Mouse (Mus musculus): Measurements from ENCODE around the gene Erc2.

The Erc2 gene

GRCm38 (mm10) chr14:27948391-27948790, 326.2 kb downstream of the Erc2 start:
- DNase-seq = peak; percentile 33

- no peak for DNase-seq
Measured at GRCm38 (mm10) chr14:27953814-27954213, 331.6 kb downstream of the Erc2 start.

DNA sequence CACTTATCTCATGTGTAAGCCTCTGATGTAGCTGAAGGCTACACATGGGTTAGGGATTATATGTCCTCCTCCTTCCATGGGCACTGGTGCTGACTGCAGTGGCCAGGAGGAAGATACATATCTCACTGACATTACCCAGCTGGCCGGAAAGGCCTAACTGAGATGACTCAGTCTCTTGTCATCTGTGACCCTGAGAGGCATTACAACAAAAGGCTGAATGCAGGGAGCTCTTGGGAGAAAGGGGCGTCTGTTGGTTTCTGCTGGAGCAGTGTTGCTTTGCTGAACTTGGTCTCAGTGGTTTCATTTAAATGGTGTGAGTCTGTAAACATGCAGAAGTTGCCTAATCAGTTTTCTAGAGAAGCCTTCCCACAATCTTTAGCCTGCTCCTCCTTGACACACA, 334.6 kb downstream of the Erc2 start:
- peak; percentile 13 for DNase-seq

- peak; percentile 59 for DNase-seq
Measured at GRCm38 (mm10) chr14:27973701-27974100, 351.5 kb downstream of the Erc2 start.

DNA sequence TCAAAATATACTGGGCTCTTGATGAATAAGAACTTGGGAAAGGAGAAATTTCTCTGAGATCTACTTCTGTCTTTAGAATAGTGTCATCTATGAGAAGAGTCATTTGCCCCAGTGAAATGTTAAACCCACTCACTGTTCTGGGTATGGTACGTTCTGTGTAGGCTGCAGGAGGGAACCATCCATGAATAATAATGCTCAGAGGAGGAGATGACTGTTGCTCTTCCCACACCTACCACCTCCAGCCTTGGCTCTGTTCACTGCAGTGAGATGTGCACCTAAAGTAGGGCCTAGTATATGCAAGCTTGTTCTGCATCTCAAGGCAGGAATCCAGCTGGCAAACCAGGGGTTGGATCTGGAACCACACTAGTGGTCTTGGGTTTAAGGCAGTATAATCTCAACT, 353.4 kb downstream of the Erc2 start:
- no peak for DNase-seq

DNA sequence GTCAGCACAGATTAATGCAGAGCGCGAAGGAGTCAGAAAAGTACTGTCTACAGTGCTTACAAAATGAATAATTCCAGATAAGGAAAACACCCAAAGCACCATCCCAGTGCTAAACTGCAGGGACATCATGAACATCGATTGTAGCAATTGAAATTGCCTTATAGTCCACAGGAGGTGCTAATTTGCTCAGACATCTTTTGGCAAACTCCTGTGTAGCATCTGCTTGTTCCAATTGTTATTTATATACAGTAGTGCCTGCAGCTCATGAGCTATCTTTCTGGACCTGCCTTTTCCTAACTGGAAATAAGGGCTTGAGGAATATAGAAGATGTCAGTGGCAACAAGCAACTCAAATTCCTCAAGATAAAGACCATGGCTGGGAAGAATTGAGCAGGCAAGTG, 362.5 kb downstream of the Erc2 start:
- no peak for DNase-seq

DNA sequence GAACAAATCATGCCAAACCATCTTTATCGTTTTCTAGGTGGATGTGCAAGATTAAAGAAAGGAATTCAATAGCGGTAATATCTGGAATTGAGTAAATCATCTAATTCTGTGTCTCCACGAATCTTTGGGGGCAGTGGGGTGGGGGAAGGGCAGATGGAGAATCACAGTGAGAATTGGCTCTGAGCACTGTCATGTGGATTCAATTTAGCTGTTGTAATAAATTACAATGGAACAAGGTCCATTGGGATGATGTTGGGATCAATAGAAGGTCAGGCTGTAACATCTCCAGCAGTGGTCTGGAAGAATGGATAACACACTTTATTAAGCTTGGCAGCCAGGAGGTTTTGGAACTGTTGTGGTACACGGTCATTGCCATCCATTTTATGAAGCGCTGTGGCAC, 363.0 kb downstream of the Erc2 start:
- no peak for DNase-seq

DNA sequence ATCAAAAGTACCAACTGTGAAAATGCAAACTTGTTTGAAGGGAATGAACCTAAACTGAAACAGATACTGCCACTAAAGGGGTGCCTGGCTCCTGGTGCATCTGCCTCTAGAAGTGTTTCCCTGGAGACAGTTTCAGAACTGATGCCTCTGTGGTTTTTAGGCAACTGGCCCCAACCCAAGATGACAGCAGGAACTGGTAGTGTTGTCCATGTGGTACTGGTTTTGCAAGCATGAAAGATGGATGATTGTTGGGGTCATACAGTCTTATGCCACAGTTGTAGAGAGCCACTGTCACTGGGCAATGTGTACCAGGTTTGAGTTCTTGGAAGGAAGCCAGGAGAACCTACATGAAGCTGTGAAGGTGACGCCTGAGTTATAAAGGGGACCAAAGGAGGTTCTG, 365.2 kb downstream of the Erc2 start:
- no peak for DNase-seq

DNA sequence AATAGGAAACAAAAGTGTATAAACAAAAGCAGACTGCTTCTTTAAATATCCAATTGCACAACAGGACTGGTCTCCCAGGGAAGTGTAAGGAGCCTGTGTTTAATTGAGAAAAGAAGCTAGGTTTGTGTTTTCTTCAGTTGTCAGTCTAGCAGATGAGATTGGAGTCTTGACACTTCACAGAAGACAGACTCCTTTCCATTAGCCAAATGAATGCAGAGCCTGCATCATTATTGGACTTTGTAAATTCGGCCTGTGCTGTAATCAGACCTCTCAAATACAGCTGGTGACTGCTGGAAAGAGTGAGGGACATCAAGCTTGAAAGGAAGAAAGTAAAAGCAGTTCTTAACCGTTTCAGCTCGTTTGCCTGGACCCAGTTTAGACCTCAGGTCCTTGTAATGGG, 376.3 kb downstream of the Erc2 start:
- DNase-seq = no peak

DNA sequence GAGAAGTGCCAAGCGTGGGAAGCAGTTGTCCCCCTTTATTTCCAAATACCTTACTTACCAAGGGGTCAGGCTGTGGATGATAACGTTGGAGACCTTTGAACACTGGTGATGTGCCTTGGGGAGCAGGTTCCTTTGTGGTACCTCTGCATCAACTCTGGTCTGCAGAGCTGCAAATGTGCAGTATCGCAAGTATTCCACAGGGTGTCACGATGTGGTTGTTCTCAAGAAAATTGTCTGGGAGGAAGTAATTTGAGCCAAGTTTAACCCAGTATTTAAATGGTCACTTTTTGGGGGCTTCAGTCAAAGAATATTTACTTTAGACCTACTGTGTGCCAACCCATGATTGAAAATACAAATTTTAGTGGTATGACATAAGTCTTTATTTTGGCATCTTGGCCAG, 381.8 kb downstream of the Erc2 start:
- DNase-seq = peak; percentile 17

DNA sequence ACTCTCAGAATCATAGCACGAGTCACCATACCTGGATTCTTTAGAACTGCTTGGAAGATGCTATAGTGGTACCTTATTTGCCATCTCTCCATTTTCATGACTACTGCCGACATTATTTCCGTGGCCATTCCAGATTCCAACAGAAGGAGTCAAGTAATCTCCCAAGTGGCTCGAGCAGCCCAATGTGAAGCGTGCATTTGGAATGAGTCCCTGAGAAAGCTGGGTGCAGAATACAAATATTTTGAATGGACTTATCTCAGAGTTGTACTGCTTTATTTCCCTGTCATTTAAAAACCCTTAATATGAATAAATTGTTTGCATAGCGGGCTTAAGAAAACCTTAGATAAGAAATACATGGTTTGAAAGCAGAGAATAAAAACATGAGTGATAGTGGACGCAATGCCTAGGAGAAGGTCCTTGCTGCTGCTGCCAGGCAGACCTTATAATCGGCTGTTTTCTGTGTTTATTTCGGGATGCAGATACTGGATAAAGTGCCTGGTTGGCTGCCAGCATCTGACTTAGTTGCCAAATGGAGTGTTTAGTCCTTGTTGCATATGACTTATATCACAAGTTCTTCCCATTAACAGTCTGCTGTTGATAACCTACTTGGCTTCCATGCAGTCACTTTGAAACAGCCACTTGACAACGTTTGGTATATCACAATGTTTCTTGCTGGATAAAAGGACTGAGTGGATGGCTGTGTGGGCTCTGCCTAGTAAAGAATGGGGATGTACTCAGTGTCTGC, 388.5 kb downstream of the Erc2 start:
- no peak for DNase-seq

GRCm38 (mm10) chr14:28023199-28023598, 401.0 kb downstream of the Erc2 start:
- no peak for DNase-seq

DNA sequence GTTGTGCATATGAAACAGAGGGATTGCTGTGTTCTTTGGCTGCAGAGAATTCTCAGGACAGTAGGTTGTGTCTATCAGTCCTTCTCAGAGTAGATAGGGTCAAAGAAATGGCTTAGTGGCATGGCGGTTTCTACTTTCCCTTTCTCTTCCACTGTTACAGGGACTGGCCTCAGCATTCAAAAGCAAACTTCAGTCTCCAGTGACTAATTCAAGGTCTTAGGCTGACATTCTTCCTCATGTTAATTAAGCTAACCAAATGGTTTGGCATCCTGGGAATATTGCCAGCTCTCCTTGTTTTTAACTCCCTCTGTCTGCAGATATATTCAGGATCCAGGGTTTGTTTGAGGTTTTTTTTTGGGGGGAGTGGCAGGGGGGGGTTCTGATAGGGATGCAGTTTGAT, 408.6 kb downstream of the Erc2 start:
- peak; percentile 46 for DNase-seq

- no peak for DNase-seq
Measured at GRCm38 (mm10) chr14:28035013-28035412, 412.8 kb downstream of the Erc2 start.

- DNase-seq = no peak
Measured at GRCm38 (mm10) chr14:28043095-28043494, 420.9 kb downstream of the Erc2 start.

DNA sequence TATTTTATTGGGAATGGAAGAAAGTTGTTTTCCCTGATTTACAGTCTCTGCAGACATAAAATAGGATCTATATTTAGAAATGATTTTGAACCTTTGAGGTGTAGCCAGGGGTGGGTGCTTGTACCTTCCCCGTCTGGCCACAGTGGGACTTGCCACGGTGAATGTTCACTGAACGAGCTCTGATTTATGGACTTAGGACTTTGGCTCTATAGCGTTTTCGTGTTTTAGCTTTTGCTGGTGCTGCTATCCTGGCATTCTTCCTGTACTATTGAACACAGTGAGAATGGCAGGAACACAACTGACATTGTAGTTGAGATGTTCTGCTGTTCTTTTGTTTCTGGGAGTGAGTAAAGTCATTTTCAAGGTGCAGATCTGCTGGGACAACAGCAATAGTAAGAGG, 429.4 kb downstream of the Erc2 start:
- peak; percentile 44 for DNase-seq

- no peak for DNase-seq
Measured at GRCm38 (mm10) chr14:28057159-28057884, 435.1 kb downstream of the Erc2 start.

GRCm38 (mm10) chr14:28057885-28058860, 435.9 kb downstream of the Erc2 start:
- no peak for DNase-seq

DNA sequence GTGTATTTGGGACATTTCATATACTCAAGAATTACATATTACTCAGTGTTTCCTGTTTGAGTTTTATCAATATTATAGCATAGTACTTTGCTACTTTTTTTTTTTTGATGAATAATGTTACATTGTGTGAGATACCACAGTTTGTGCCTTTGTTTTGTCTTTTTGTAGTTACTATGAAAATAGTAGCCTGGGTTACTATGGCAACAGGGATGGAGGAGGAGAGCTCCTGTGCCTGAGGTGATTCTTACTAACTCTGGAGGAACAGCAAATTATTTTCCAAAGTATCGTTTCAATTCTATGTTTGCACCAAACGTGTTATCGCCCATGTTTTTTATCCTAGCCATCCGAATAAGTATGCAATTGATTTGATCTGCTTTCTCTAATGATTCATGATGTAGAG, 438.7 kb downstream of the Erc2 start:
- no peak for DNase-seq

GRCm38 (mm10) chr14:28061649-28062375, 439.6 kb downstream of the Erc2 start:
- DNase-seq = no peak

GRCm38 (mm10) chr14:28068021-28068420, 445.8 kb downstream of the Erc2 start:
- no peak for DNase-seq

- no peak for DNase-seq
Measured at GRCm38 (mm10) chr14:28069826-28070225, 447.6 kb downstream of the Erc2 start.

- DNase-seq = no peak
Measured at GRCm38 (mm10) chr14:28072561-28072960, 450.3 kb downstream of the Erc2 start.
